Mouse (Mus musculus) megakaryocyte, embryonic 14.5 days (primary cell): Measurements from ENCODE around the gene Chp1.

Source experiments
- FLI1 ChIP-seq: IDR thresholded peaks from 2 replicates; pipeline ENCODE4 v1.6.1; 2012; ENCODE audit warnings: low read length, inconsistent platforms, mixed read lengths
- GATA1 ChIP-seq: IDR thresholded peaks from 3 replicates; pipeline ENCODE4 v1.6.1; 2012; ENCODE audit warnings: mixed read lengths, low read length, inconsistent platforms, borderline replicate concordance

- TF ChIP-seq GATA1 = no peak
- no peak for TF ChIP-seq FLI1
Measured at GRCm38 (mm10) chr2:119595308-119595707, 47.8 kb downstream of the Chp1 start.
